Mouse (Mus musculus) MEL (cell line): ENCODE results near the gene Copz1. TPM values are rescaled to one million over a fixed set of nuclear protein-coding genes. Genes with fewer than 3 reads are reported as not detected.

Experiments
- DNase-seq: peaks from one replicate; pipeline ENCODE4 v3.0.0; 2011; ENCODE audit warnings: low read depth, low spot score
- H3K27ac ChIP-seq: 2 replicates; pipeline ENCODE4 v1.5.1; 2012; ENCODE audit warnings: low read depth, mild to moderate bottlenecking, control low read depth, low read length, moderate library complexity; ENCODE audit not compliant: control insufficient read depth
- H3K27me3 ChIP-seq, 2 experiments: fragments of 150-350 bp in 1 of 2; sonication (generic) in 1 of 2; 2 replicates each; pipeline ENCODE4 v1.6.1; 2012; ENCODE audit warnings: low read length in 2 of 2, mild to moderate bottlenecking in 2 of 2, improper control_type of control experiment in 1 of 2, moderate library complexity in 1 of 2; ENCODE audit not compliant: insufficient read depth in 2 of 2, control insufficient read depth in 1 of 2
- H3K36me3 ChIP-seq, 2 experiments: 2 replicates each; pipeline ENCODE4 v1.6.1; 2012 to 2014; ENCODE audit warnings: low read length in 2 of 2, improper control_type of control experiment in 1 of 2, inconsistent platforms in 1 of 2, mild to moderate bottlenecking in 1 of 2; ENCODE audit not compliant: insufficient read depth in 2 of 2, control insufficient read depth in 1 of 2
- H3K4me1 ChIP-seq, 2 experiments: fragments of 150-350 bp in 1 of 2; sonication (generic) in 1 of 2; 2 replicates each; pipeline ENCODE4 v1.6.1; 2012; ENCODE audit warnings: low read length in 2 of 2, improper control_type of control experiment in 1 of 2, mild to moderate bottlenecking in 1 of 2; ENCODE audit not compliant: insufficient read depth in 2 of 2, control insufficient read depth in 1 of 2
- H3K4me3 ChIP-seq, 2 experiments: fragments of 150-350 bp in 1 of 2; sonication (generic) in 1 of 2; 2 replicates each; pipeline ENCODE4 v1.5.1; 2012; ENCODE audit warnings: low read depth in 2 of 2, low read length in 2 of 2, mild to moderate bottlenecking in 2 of 2, moderate library complexity in 2 of 2, control low read depth in 1 of 2, improper control_type of control experiment in 1 of 2; ENCODE audit not compliant: control insufficient read depth in 1 of 2, insufficient read depth in 1 of 2
- H3K79me2 ChIP-seq: 2 replicates; pipeline ENCODE4 v1.6.1; 2012; ENCODE audit warnings: mild to moderate bottlenecking, low read length, moderate library complexity; ENCODE audit not compliant: control insufficient read depth, poor library complexity, insufficient read depth
- H3K9ac ChIP-seq: 2 replicates; pipeline ENCODE4 v1.6.1; 2012; ENCODE audit warnings: low read depth, mild to moderate bottlenecking, control low read depth, low read length, moderate library complexity; ENCODE audit not compliant: control insufficient read depth, poor library complexity, severe bottlenecking
- H3K9me3 ChIP-seq: fragments of 150-350 bp; sonication (generic); replicated peaks from 2 replicates; pipeline ENCODE4 v1.6.1; 2012; ENCODE audit warnings: mild to moderate bottlenecking, low read length, improper control_type of control experiment, moderate library complexity; ENCODE audit not compliant: insufficient read depth
- CHD1 ChIP-seq: IDR thresholded peaks from 2 replicates; pipeline ENCODE4 v1.6.1; 2012; ENCODE audit warnings: low read depth, mild to moderate bottlenecking, inconsistent platforms, low read length, improper control_type of control experiment
- CHD2 ChIP-seq: IDR thresholded peaks from 2 replicates; pipeline ENCODE4 v1.6.1; 2011; ENCODE audit warnings: low read length, improper control_type of control experiment
- CTCF ChIP-seq, 3 experiments: IDR thresholded peaks in 2 of 3; conservative IDR thresholded peaks in 1 of 3; 2 replicates each; pipeline ENCODE4 v1.5.1; 2011 to 2012; ENCODE audit warnings: low read length in 3 of 3, low read depth in 2 of 3, mild to moderate bottlenecking in 2 of 3, improper control_type of control experiment in 1 of 3, inconsistent platforms in 1 of 3, mixed read lengths in 1 of 3, moderate library complexity in 1 of 3; ENCODE audit not compliant: control insufficient read depth in 1 of 3, insufficient read depth in 1 of 3, poor library complexity in 1 of 3, severe bottlenecking in 1 of 3
- ELF1 ChIP-seq: IDR thresholded peaks from 2 replicates; pipeline ENCODE4 v1.6.1; 2014; ENCODE audit warnings: low read depth, mild to moderate bottlenecking, inconsistent platforms, low read length, improper control_type of control experiment, moderate library complexity
- EP300 ChIP-seq, 2 experiments: IDR thresholded peaks; 2 replicates each; pipeline ENCODE4 v1.6.1; 2011; ENCODE audit warnings: improper control_type of control experiment in 2 of 2, low read length in 2 of 2, low read depth in 1 of 2, mild to moderate bottlenecking in 1 of 2
- ETS1 ChIP-seq: IDR thresholded peaks from 2 replicates; pipeline ENCODE4 v1.6.1; 2012; ENCODE audit warnings: low read depth, mild to moderate bottlenecking, inconsistent platforms, low read length, improper control_type of control experiment, moderate library complexity
- GATA1 ChIP-seq: IDR thresholded peaks from 2 replicates; pipeline ENCODE4 v1.6.1; 2011; ENCODE audit warnings: low read depth, low read length, improper control_type of control experiment
- HCFC1 ChIP-seq: IDR thresholded peaks from 2 replicates; pipeline ENCODE4 v1.6.1; 2012; ENCODE audit warnings: low read depth, mild to moderate bottlenecking, inconsistent platforms, low read length, improper control_type of control experiment, moderate library complexity
- KAT2A ChIP-seq: conservative IDR thresholded peaks from 2 replicates; pipeline ENCODE4 v1.6.1; 2012; ENCODE audit warnings: low read depth, low read length, improper control_type of control experiment, inconsistent platforms
- MAFK ChIP-seq: IDR thresholded peaks from 2 replicates; pipeline ENCODE4 v1.6.1; 2011; ENCODE audit warnings: low read depth, mild to moderate bottlenecking, low read length, improper control_type of control experiment, borderline replicate concordance
- MEF2A ChIP-seq: IDR thresholded peaks from 2 replicates; pipeline ENCODE4 v1.6.1; 2014; ENCODE audit warnings: low read depth, mild to moderate bottlenecking, inconsistent platforms, low read length, improper control_type of control experiment; ENCODE audit not compliant: poor library complexity, insufficient replicate concordance, severe bottlenecking; ENCODE audit errors: extremely low read depth
- MYB ChIP-seq: IDR thresholded peaks from 2 replicates; pipeline ENCODE4 v1.6.1; 2011; ENCODE audit warnings: mild to moderate bottlenecking, low read depth, low read length, improper control_type of control experiment
- MYC ChIP-seq: IDR thresholded peaks from 2 replicates; pipeline ENCODE4 v1.6.1; 2011; ENCODE audit warnings: low read depth, mild to moderate bottlenecking, low read length, improper control_type of control experiment, moderate library complexity
- NELFE ChIP-seq: IDR thresholded peaks from 2 replicates; pipeline ENCODE4 v1.6.1; 2011; ENCODE audit warnings: low read depth, low read length, improper control_type of control experiment
- NRF1 ChIP-seq: IDR thresholded peaks from 2 replicates; pipeline ENCODE4 v1.6.1; 2014; ENCODE audit warnings: low read depth, mild to moderate bottlenecking, inconsistent platforms, low read length, improper control_type of control experiment, moderate library complexity; ENCODE audit not compliant: poor library complexity, insufficient read depth, severe bottlenecking
- POLR2A ChIP-seq, 2 experiments: IDR thresholded peaks; 2 replicates each; pipeline ENCODE4 v1.6.1; 2011 to 2012; ENCODE audit warnings: low read length in 2 of 2, mild to moderate bottlenecking in 2 of 2, control low read depth in 1 of 2, improper control_type of control experiment in 1 of 2, low read depth in 1 of 2, moderate library complexity in 1 of 2; ENCODE audit not compliant: control insufficient read depth in 1 of 2, insufficient read depth in 1 of 2, poor library complexity in 1 of 2
- POLR2AphosphoS2 ChIP-seq: IDR thresholded peaks from 2 replicates; pipeline ENCODE4 v1.6.1; 2011; ENCODE audit warnings: low read length, improper control_type of control experiment
- POLR2AphosphoS5 ChIP-seq: IDR thresholded peaks from 2 replicates; pipeline ENCODE4 v1.6.1; 2012; ENCODE audit warnings: low read depth, borderline replicate concordance, mild to moderate bottlenecking, inconsistent platforms, low read length, moderate library complexity, mixed read lengths
- RCOR1 ChIP-seq: IDR thresholded peaks from 2 replicates; pipeline ENCODE4 v1.6.1; 2012; ENCODE audit warnings: low read depth, mild to moderate bottlenecking, inconsistent platforms, low read length, improper control_type of control experiment
- SIN3A ChIP-seq: IDR thresholded peaks from 2 replicates; pipeline ENCODE4 v1.6.1; 2012; ENCODE audit warnings: low read length, improper control_type of control experiment, inconsistent platforms
- SMC3 ChIP-seq: IDR thresholded peaks from 2 replicates; pipeline ENCODE4 v1.6.1; 2011; ENCODE audit warnings: low read depth, low read length, improper control_type of control experiment
- TBP ChIP-seq: IDR thresholded peaks from 2 replicates; pipeline ENCODE4 v1.8.0; 2011; ENCODE audit warnings: low read depth, low read length, improper control_type of control experiment
- UBTF ChIP-seq: IDR thresholded peaks from 2 replicates; pipeline ENCODE4 v1.6.1; 2012; ENCODE audit warnings: low read depth, mild to moderate bottlenecking, inconsistent platforms, low read length, improper control_type of control experiment, moderate library complexity, borderline replicate concordance; ENCODE audit not compliant: insufficient read depth
- USF1 ChIP-seq: IDR thresholded peaks from 2 replicates; pipeline ENCODE4 v1.6.1; 2014; ENCODE audit warnings: low read depth, mild to moderate bottlenecking, inconsistent platforms, low read length, improper control_type of control experiment, moderate library complexity
- ZC3H11A ChIP-seq: IDR thresholded peaks from 2 replicates; pipeline ENCODE4 v1.6.1; 2012; ENCODE audit warnings: low read depth, mild to moderate bottlenecking, inconsistent platforms, low read length, improper control_type of control experiment
- ZKSCAN1 ChIP-seq: IDR thresholded peaks from 2 replicates; pipeline ENCODE4 v1.6.1; 2012; ENCODE audit warnings: low read depth, mild to moderate bottlenecking, inconsistent platforms, low read length, improper control_type of control experiment, moderate library complexity
- polyA plus RNA-seq, 2 experiments: library from polyadenylated mRNA; stranded (reverse) in 1 of 2; unstranded in 1 of 2; fragments of >175 nt in 1 of 2; fragments of >200 nt in 1 of 2; gene quantifications; 2 replicates each; pipeline versions ENCODE4 v1.2.1 to v1.2.4; 2012; ENCODE audit warnings: low replicate concordance in 2 of 2, low read depth in 1 of 2; ENCODE audit not compliant: insufficient read length in 2 of 2, insufficient read depth in 1 of 2, missing spikeins in 1 of 2
- total RNA-seq: library from RNA; depleted of rRNA; stranded (reverse); fragments of 300-350 nt; gene quantifications from 2 replicates; pipeline ENCODE4 v1.2.3, GENCODE M21; 2012

Gene Copz1
- total and polyA plus RNA-seq, 3 experiments = 46.7 to 822 (median 117) TPM

DNA sequence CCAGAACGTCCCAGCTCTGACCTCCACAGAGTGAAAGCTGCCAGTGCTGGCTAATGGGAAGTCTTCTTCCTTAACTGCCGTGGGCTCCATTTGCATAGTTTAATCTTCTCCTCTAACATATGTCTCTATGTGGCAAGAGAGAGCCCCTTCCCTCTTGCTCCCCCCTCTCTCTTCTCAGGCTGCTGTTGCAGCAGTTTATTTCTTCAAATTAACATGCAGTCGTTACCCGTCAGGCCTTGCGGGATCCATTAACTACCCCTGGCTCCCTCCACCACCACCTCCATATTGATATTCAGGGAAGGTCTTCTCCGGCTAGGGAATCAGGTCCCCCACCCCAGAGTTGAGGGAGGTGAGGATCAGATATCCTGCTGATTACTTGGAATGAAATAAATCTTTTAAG lies 24.8 kb downstream of the Copz1 start:
- Histone ChIP-seq H3K4me3 (no peak overlapping the region), H3K9me3 (no peaks in the 10 kb centered on the region), H3K36me3 (no peaks in the 10 kb centered on the region)

DNA sequence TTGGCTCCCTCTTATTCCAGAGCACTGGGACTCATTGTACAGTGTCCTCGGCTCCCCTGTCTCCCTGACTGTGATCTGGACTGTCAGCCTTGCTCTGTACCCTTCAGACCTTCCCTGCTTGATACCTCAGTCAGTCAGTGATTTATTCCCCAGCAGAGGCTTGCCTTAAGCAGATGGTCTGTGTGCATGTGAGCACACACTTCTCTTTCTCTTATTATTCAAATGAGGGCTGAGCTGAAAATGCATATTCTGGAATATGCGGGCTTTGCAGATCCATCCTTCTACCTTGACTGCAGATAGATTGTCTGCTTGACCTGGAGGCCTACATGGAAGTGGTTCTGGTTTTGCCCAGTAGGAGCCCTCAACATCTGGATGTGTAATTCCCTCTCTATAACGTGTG lies 25.5 kb downstream of the Copz1 start:
- TF ChIP-seq MEF2A = no peak
- no peak for TF ChIP-seq NELFE
- TF ChIP-seq MYC = no peak
- no peak for TF ChIP-seq TBP
- no peak for TF ChIP-seq ZC3H11A
- TF ChIP-seq RCOR1 = no peak
- no peak for TF ChIP-seq MAFK
- TF ChIP-seq NRF1 = no peak
- no peak for TF ChIP-seq EP300 (IDR thresholded peaks at IDR 0.05; ENCODE audit: low read depth in 1 of 2, low read length in 2 of 2)
- TF ChIP-seq USF1 = no peak
- no peak for TF ChIP-seq GATA1
- TF ChIP-seq ETS1 = no peak
- TF ChIP-seq ELF1 = no peak
- H3K4me1 ChIP-seq = no peaks in the 10 kb centered on the region
- H3K9ac ChIP-seq = no peak overlapping the region
- H3K79me2 ChIP-seq = no peaks in the 10 kb centered on the region
- DNase-seq = no peak
- H3K9me3 ChIP-seq = no peaks in the 10 kb centered on the region
- no peaks in the 10 kb centered on the region for H3K27me3 ChIP-seq
- no peaks in the 10 kb centered on the region for H3K36me3 ChIP-seq
- no peak overlapping the region for H3K4me3 ChIP-seq
- H3K27ac ChIP-seq = no peak overlapping the region

More for the DNA sequence above, 24.8 kb downstream of the Copz1 start:
- Histone ChIP-seq H3K9ac (no peak overlapping the region), H3K79me2 (no peaks in the 10 kb centered on the region), H3K27me3 (no peaks in the 10 kb centered on the region), H3K27ac (no peak overlapping the region)
- DNase-seq = no peak
- TF ChIP-seq UBTF = no peak
- TF ChIP-seq SMC3 = no peak
- TF ChIP-seq SIN3A = no peak
- TF ChIP-seq POLR2AphosphoS2 = no peak
- no peak for TF ChIP-seq CHD2
- TF ChIP-seq NRF1 = no peak
- TF ChIP-seq ELF1 = no peak
- no peak for TF ChIP-seq RCOR1
- no peak for TF ChIP-seq ZKSCAN1
- no peak for TF ChIP-seq CTCF (IDR thresholded peaks at IDR 0.05 in 2 of 3, conservative IDR thresholded peaks at IDR 0.05 in 1 of 3; ENCODE audit: control insufficient read depth in 1 of 3, insufficient read depth in 1 of 3, low read depth in 2 of 3, low read length in 3 of 3, poor library complexity in 1 of 3, severe bottlenecking in 1 of 3)
- no peak for TF ChIP-seq EP300 (IDR thresholded peaks at IDR 0.05; ENCODE audit: low read depth in 1 of 2, low read length in 2 of 2)
- no peak for TF ChIP-seq ZC3H11A
- no peak for TF ChIP-seq HCFC1
- no peak for TF ChIP-seq POLR2AphosphoS5
- no peak for TF ChIP-seq TBP
- no peak for TF ChIP-seq MEF2A
- no peak for TF ChIP-seq MYB
- no peak for TF ChIP-seq POLR2A (IDR thresholded peaks at IDR 0.05; ENCODE audit: control insufficient read depth in 1 of 2, insufficient read depth in 1 of 2, low read depth in 1 of 2, low read length in 2 of 2, poor library complexity in 1 of 2)
- TF ChIP-seq CHD1 = no peak
- TF ChIP-seq KAT2A = no peak
- TF ChIP-seq, all 39 proteins: peak for 0
- H3K4me1 ChIP-seq = no peaks in the 10 kb centered on the region
